Mouse (Mus musculus) heart, embryonic 16.5 days (tissue): Measurements from ENCODE around the gene Myl6. TPM values are rescaled to one million over a fixed set of nuclear protein-coding genes. Genes with fewer than 3 reads are reported as not detected.
"Not testable (repeated sequence)": the region's sequence is repeated elsewhere in the genome, so short reads cannot be mapped to it uniquely, and the experiment has no call there.

ENCODE experiments used
- ATAC-seq: fragments of 200-750 bp; cut with Nextera tagmentation; replicated peaks from 2 replicates; pipeline ENCODE4 v1.8.0; 2017; ENCODE audit warnings: moderate number of reproducible peaks; ENCODE audit not compliant: insufficient read depth, low FRiP score; ENCODE audit errors: extremely low read depth
- H3K27ac ChIP-seq: fragments of 300-500 bp; sonication (generic); 2 replicates; pipeline ENCODE4 v1.5.1; 2014; ENCODE audit warnings: mild to moderate bottlenecking, low read length, control low read depth, moderate library complexity
- H3K27me3 ChIP-seq: fragments of 300-500 bp; sonication (generic); 2 replicates; pipeline ENCODE4 v1.6.1; 2014; ENCODE audit warnings: low read length, mixed read lengths; ENCODE audit not compliant: control insufficient read depth, insufficient read depth
- H3K36me3 ChIP-seq: fragments of 300-500 bp; sonication (generic); 2 replicates; pipeline ENCODE4 v1.6.1; 2014; ENCODE audit not compliant: control insufficient read depth, insufficient read depth
- H3K4me1 ChIP-seq: fragments of 300-500 bp; sonication (generic); 2 replicates; pipeline ENCODE4 v1.6.1; 2014; ENCODE audit warnings: low read length, mixed read lengths; ENCODE audit not compliant: control insufficient read depth, insufficient read depth
- H3K4me2 ChIP-seq: fragments of 300-500 bp; sonication (generic); 2 replicates; pipeline ENCODE4 v1.6.1; 2014; ENCODE audit warnings: low read depth, mild to moderate bottlenecking, control low read depth, low read length
- H3K4me3 ChIP-seq: fragments of 300-500 bp; sonication (generic); 2 replicates; pipeline ENCODE4 v1.5.1; 2014; ENCODE audit warnings: mild to moderate bottlenecking, control low read depth, low read length
- H3K9ac ChIP-seq: fragments of 300-500 bp; sonication (generic); 2 replicates; pipeline ENCODE4 v1.6.1; 2014; ENCODE audit warnings: low read length, control low read depth
- H3K9me3 ChIP-seq: fragments of 300-500 bp; sonication (generic); replicated peaks from 2 replicates; pipeline ENCODE4 v1.6.1; 2016; ENCODE audit warnings: low read length; ENCODE audit not compliant: control insufficient read depth
- WGBS: fragments of 180-500 bp; shearing (Covaris S2); extraction: QIAGEN DNeasy Blood & Tissue Kit; methylation state at CpG from one replicate; pipeline ENCODE4 v1.1.7; 2014; 5-methylcytosine and 5-hydroxymethylcytosine counted together
- polyA plus RNA-seq: library from polyadenylated mRNA; unstranded; fragments of >200 nt; fragmentation: Nextera tagmentation; extraction: Ambion mirVana; gene quantifications from 2 replicates; pipeline ENCODE4 v1.2.1, GENCODE M21; 2015

Myl6 gene
- polyA plus RNA-seq, 1 experiment from 2014 or later: 945 TPM

GRCm38 (mm10) chr10:128515044-128515443 is 21.1 kb upstream of the Myl6 start:
- 87% methylated on average over 4 of the region's 4 CpGs for WGBS
- no peak overlapping the region for H3K27ac ChIP-seq
- H3K4me1 ChIP-seq: no peaks in the 10 kb centered on the region
- H3K27me3 ChIP-seq: no peaks in the 10 kb centered on the region
- no peak overlapping the region for H3K9ac ChIP-seq
- H3K4me2 ChIP-seq: no peak overlapping the region
- no peak overlapping the region for H3K4me3 ChIP-seq
- H3K9me3 ChIP-seq: no peaks in the 10 kb centered on the region
- ATAC-seq: no peak
- H3K36me3 ChIP-seq: peaks cover 40% of the 10 kb centered on the region

GRCm38 (mm10) chr10:128511761-128512160 is 17.8 kb upstream of the Myl6 start:
- no peak overlapping the region for H3K9ac ChIP-seq
- 84% methylated on average over 12 of the region's 12 CpGs for WGBS
- peaks cover 27% of the 10 kb centered on the region for H3K36me3 ChIP-seq
- no peaks in the 10 kb centered on the region for H3K4me1 ChIP-seq
- ATAC-seq: no peak
- H3K9me3 ChIP-seq: no peaks in the 10 kb centered on the region
- no peaks in the 10 kb centered on the region for H3K27me3 ChIP-seq
- no peak overlapping the region for H3K27ac ChIP-seq
- no peak overlapping the region for H3K4me3 ChIP-seq
- no peak overlapping the region for H3K4me2 ChIP-seq

GRCm38 (mm10) chr10:128511189-128511588 is 17.2 kb upstream of the Myl6 start:
- no peak overlapping the region for H3K4me2 ChIP-seq
- no peaks in the 10 kb centered on the region for H3K27me3 ChIP-seq
- no peaks in the 10 kb centered on the region for H3K9me3 ChIP-seq
- no peaks in the 10 kb centered on the region for H3K4me1 ChIP-seq
- 84% methylated on average over 9 of the region's 9 CpGs for WGBS
- no peak for ATAC-seq
- H3K9ac ChIP-seq: no peak overlapping the region
- no peak overlapping the region for H3K27ac ChIP-seq
- no peak overlapping the region for H3K4me3 ChIP-seq
- H3K36me3 ChIP-seq: peaks cover 21% of the 10 kb centered on the region

GRCm38 (mm10) chr10:128510301-128510700 is 16.4 kb upstream of the Myl6 start:
- Histone ChIP-seq H3K36me3 (peaks cover 13% of the 10 kb centered on the region), H3K4me1 (no peaks in the 10 kb centered on the region; the same call in 1 of the 2 replicates), H3K27ac (no peak overlapping the region), H3K9me3 (no peaks in the 10 kb centered on the region), H3K4me3 (no peak overlapping the region), H3K9ac (no peak overlapping the region), H3K4me2 (no peak overlapping the region), H3K27me3 (no peaks in the 10 kb centered on the region)
- no peak for ATAC-seq
- 81% methylated on average over 11 of the region's 11 CpGs for WGBS

GRCm38 (mm10) chr10:128509831-128510230 is 15.9 kb upstream of the Myl6 start:
- H3K36me3 ChIP-seq: peaks cover 10% of the 10 kb centered on the region; the same call in 1 of the 2 replicates

GRCm38 (mm10) chr10:128509203-128509602 is 15.3 kb upstream of the Myl6 start:
- ATAC-seq: no peak
- no peak overlapping the region for H3K4me3 ChIP-seq
- H3K4me1 ChIP-seq: peaks cover 9% of the 10 kb centered on the region
- no peak overlapping the region for H3K9ac ChIP-seq
- no peak overlapping the region for H3K4me2 ChIP-seq
- no peak overlapping the region for H3K27ac ChIP-seq
- no peaks in the 10 kb centered on the region for H3K27me3 ChIP-seq
- peaks cover 10% of the 10 kb centered on the region; the same call in 1 of the 2 replicates for H3K36me3 ChIP-seq
- H3K9me3 ChIP-seq: no peaks in the 10 kb centered on the region
- 86% methylated on average over 9 of the region's 9 CpGs for WGBS

More at GRCm38 (mm10) chr10:128509831-128510230, 15.9 kb upstream of the Myl6 start:
- no peak overlapping the region for H3K9ac ChIP-seq
- H3K4me3 ChIP-seq: no peak overlapping the region
- 77% methylated on average over 4 of the region's 4 CpGs for WGBS
- H3K4me2 ChIP-seq: no peak overlapping the region
- no peaks in the 10 kb centered on the region for H3K27me3 ChIP-seq
- peaks cover 3% of the 10 kb centered on the region for H3K4me1 ChIP-seq
- no peaks in the 10 kb centered on the region for H3K9me3 ChIP-seq
- no peak for ATAC-seq
- H3K27ac ChIP-seq: no peak overlapping the region

GRCm38 (mm10) chr10:128508260-128508659 is 14.3 kb upstream of the Myl6 start:
- peaks cover 7% of the 10 kb centered on the region; the same call in 1 of the 2 replicates for H3K36me3 ChIP-seq
- H3K27me3 ChIP-seq: no peaks in the 10 kb centered on the region
- no peak overlapping the region for H3K27ac ChIP-seq
- no peak overlapping the region for H3K4me2 ChIP-seq
- no peak overlapping the region for H3K4me3 ChIP-seq
- H3K9ac ChIP-seq: no peak overlapping the region
- peaks cover 12% of the 10 kb centered on the region for H3K4me1 ChIP-seq
- WGBS: 72% methylated on average over 9 of the region's 9 CpGs
- no peak for ATAC-seq
- H3K9me3 ChIP-seq: no peaks in the 10 kb centered on the region

GRCm38 (mm10) chr10:128505974-128506373 is 12.0 kb upstream of the Myl6 start:
- 94% methylated on average over 14 of the region's 14 CpGs for WGBS
- Histone ChIP-seq H3K27me3 (no peaks in the 10 kb centered on the region), H3K27ac (no peak overlapping the region), H3K9ac (no peak overlapping the region), H3K4me3 (no peak overlapping the region), H3K4me1 (peaks cover 12% of the 10 kb centered on the region), H3K36me3 (peaks cover 3% of the 10 kb centered on the region; the same call in 1 of the 2 replicates), H3K4me2 (no peak overlapping the region), H3K9me3 (no peaks in the 10 kb centered on the region)
- no peak for ATAC-seq

- H3K4me2 ChIP-seq, H3K9ac ChIP-seq, H3K27ac ChIP-seq, H3K9me3 ChIP-seq, ATAC-seq, H3K27me3 ChIP-seq, H3K4me3 ChIP-seq, H3K36me3 ChIP-seq: not testable (repeated sequence)
- peaks cover 12% of the 10 kb centered on the region for H3K4me1 ChIP-seq
- 72% methylated on average over 5 of the region's 5 CpGs for WGBS
Observed at GRCm38 (mm10) chr10:128505371-128505667, 11.4 kb upstream of the Myl6 start.
